Mouse (Mus musculus): Measurements from ENCODE around the gene Map1a. TPM values are rescaled to one million over a fixed set of nuclear protein-coding genes. Genes with fewer than 3 reads are reported as not detected.

The Map1a gene
- total RNA-seq, 2 experiments from 2014 or later: 4.7 to 13.4 TPM

- DNase-seq (ENCODE audit: low spot score): peak; percentile 44
Measured at GRCm38 (mm10) chr2:121308997-121309416, 19.6 kb downstream of the Map1a start.

DNA sequence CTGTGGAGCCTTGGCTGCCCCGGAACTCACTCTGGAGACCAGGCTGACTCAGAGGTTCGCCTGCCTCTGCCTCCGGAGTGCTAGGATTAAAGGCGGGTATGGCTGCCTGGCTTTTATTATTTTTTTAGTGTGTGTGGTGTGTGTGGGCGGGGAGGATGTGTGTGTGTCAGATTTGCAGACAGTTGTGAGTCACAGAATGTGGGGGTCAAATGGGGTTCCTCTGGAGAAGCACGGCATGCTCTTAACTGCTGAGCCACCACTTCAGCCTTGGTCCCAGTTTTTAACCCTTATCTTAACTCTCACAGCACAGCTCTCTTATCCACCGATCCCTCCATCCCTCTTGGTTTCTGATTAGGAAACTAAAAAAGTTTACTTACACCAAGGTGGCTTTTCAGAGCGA lies 26.9 kb downstream of the Map1a start:
- DNase-seq (ENCODE audit: low spot score): no peak

- DNase-seq (ENCODE audit: low spot score): no peak
Measured at GRCm38 (mm10) chr2:121323041-121323440, 33.6 kb downstream of the Map1a start.

DNA sequence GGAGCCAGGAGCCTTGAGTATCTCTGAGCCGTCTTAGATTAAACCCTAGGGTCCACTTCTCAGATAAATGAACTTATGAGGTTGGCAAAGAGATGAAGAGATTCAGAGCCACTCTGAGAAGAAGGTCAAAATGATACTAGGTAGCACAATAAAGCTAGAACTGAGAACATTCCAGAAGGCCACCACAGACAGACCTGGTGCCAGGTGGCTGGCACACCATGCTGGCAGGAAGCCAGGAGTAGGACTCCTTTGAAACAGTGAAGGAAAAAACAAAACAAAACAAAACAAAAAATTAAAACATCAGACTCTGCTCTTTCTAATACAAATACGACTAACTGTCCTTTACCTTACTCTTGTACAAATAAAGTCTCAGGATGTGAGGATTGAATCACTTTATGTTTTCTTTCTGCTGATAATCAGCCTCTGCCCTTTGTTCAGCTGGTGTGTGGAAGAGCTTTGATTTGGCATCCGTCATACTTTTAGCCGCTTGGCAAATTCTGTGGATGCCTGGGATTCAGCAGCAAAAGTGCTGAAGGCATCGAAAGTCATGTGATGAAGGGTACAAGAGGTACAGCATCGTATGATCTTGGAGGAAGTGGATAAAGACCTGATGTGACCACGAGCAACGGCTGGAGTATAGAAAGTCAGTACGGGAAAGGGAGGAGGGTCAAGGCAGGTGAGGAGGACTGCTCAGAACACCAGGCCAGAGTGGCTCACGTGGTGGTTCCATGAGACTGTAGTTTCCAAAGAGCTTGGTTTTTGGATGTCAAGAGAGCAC lies 34.5 kb downstream of the Map1a start:
- no peak for DNase-seq (ENCODE audit: low spot score)

GRCm38 (mm10) chr2:121329492-121329891 lies 40.1 kb downstream of the Map1a start:
- no peak for DNase-seq (ENCODE audit: low spot score)

GRCm38 (mm10) chr2:121339057-121339456 lies 49.7 kb downstream of the Map1a start:
- no peak for DNase-seq (ENCODE audit: low spot score)

GRCm38 (mm10) chr2:121353156-121353555 lies 63.8 kb downstream of the Map1a start:
- DNase-seq (ENCODE audit: low spot score): peak; percentile 32

DNA sequence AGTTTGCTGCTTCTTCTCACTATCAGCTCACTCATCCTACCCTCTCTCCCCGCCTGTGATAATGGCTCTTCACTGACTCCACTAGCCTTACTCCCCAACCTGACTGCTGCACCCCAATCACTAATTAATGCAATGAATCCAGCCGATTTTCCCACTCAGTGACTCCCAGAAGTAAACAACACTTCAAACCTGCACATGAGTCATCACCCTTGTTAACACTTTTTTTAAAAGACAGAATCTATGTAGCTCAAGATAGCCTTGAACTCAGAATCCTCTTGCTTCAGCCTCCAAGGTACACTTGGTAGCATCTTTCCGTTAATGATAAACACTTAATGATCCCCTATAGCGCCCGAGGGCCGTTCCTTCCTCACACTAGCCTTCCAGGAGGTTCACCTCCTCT lies 65.0 kb downstream of the Map1a start:
- DNase-seq (ENCODE audit: low spot score): no peak

GRCm38 (mm10) chr2:121354820-121355592 lies 65.6 kb downstream of the Map1a start, which contains the start of gene Ppip5k1:
Gene Ppip5k1, minus strand, starts transcription at chr2:121355396.
- DNase-seq (ENCODE audit: low spot score): peak; percentile 96

DNA sequence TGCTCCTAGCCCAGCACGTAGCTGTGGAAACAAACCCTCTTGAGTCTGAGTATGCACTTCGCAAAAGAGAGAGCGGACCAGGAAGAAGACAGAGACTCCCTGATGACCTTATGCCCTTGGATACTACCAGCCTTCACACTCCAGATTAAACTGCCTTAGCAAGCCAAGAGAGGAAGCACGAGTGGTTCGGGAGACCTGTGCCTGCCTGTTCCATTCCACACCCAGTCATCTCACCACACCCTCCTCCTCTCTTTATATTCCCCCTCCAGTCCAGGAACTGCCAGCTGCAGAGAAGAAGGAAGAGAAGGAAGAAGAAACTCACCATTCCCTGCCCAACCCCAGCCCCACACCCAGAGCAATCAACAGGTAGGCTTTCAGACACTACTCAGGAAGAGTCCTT lies 68.1 kb downstream of the Map1a start, which contains the start of gene Ckmt1:
Gene Ckmt1 (plus strand): TSS at position 221 of the 400 bp plus-strand sequence.
- DNase-seq (ENCODE audit: low spot score): no peak

- no peak for DNase-seq (ENCODE audit: low spot score)
Measured at GRCm38 (mm10) chr2:121357961-121358360, 68.6 kb downstream of the Map1a start.

DNA sequence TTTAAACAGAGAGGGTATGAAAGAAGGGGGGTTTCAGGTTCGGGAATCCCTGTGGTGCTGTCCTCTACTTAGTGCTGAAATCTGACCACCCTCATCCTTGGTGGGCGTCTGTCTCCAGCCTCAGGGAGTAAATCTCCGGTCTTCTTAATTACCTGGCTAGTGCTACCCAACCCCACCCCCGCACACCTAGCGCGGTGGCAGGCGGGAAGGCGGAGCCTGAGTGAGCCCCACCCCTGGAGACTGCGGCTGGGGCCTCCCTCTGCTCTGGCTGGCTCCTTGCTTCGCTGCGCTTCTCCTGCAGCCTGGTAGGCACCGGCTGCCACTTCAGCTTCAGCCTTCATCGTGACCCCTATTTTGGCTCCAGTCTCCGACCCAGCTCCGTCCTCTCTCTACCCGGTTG lies 69.0 kb downstream of the Map1a start:
- no peak for DNase-seq (ENCODE audit: low spot score)

- DNase-seq (ENCODE audit: low spot score): no peak
Measured at GRCm38 (mm10) chr2:121359461-121359860, 70.1 kb downstream of the Map1a start.

Other genes with a start within 250 kb of the Map1a start
- gene Tgm5, start 203.8 kb upstream of the Map1a start, total RNA-seq (2021): under 1 TPM; 0.14 to 0.33 TPM
- not detected for gene Tgm7, start 179.8 kb upstream of the Map1a start, total RNA-seq (2021)
- gene Adal, start 149.2 kb upstream of the Map1a start, total RNA-seq (2021): 10 to 100 TPM; 14.0 to 16.4 TPM
- 1 to 10 TPM; 3.1 to 3.3 TPM for gene Lcmt2, start 148.9 kb upstream of the Map1a start, total RNA-seq (2021)
- 10 to 100 TPM in 1 of 2 experiments, 1 to 10 TPM in 1; 9.0 to 15.3 TPM for gene Tubgcp4, start 118.9 kb upstream of the Map1a start, total RNA-seq (2021)
- gene Zscan29, start 118.5 kb upstream of the Map1a start, total RNA-seq (2021): 1 to 10 TPM; 4.1 to 4.6 TPM
- 10 to 100 TPM; 17.3 to 22.7 TPM for gene Trp53bp1, start 18.2 kb upstream of the Map1a start, total RNA-seq (2021)
- 100 to 1,000 TPM; 107 to 127 TPM for gene Ppip5k1, start 65.8 kb downstream of the Map1a start, total RNA-seq (2021)
- gene Ckmt1, start 68.1 kb downstream of the Map1a start, total RNA-seq (2021): not detected
- under 1 TPM in 1 of 2 experiments, not detected in 1; 0.09 TPM for gene Strc, start 97.6 kb downstream of the Map1a start, total RNA-seq (2021)
- 10 to 100 TPM; 28.3 to 39.1 TPM for gene Pdia3, start 124.2 kb downstream of the Map1a start, total RNA-seq (2021)
- 1 to 10 TPM; 1.7 to 1.8 TPM for gene Catsper2, start 124.2 kb downstream of the Map1a start, total RNA-seq (2021)
- not detected for gene Ell3, start 154.7 kb downstream of the Map1a start, total RNA-seq (2021)
- 100 to 1,000 TPM; 334 to 355 TPM for gene Serf2, start 159.6 kb downstream of the Map1a start, total RNA-seq (2021)
- gene Hypk, start 163.7 kb downstream of the Map1a start, total RNA-seq (2021): 10 to 100 TPM; 10.9 to 15.1 TPM
- gene Serinc4, start 167.2 kb downstream of the Map1a start, total RNA-seq (2021): not detected
- 10 to 100 TPM; 23.5 to 24.5 TPM for gene Mfap1b, start 184.5 kb downstream of the Map1a start, total RNA-seq (2021)
- gene Mfap1a, start 217.1 kb downstream of the Map1a start, total RNA-seq (2021): 10 to 100 TPM; 17.9 to 19.2 TPM
- gene Wdr76, start 217.1 kb downstream of the Map1a start, total RNA-seq (2021): 1 to 10 TPM; 1.4 to 1.5 TPM